Mouse (Mus musculus): ENCODE results near the gene Utrn.

GRCm38 (mm10) chr10:12704290-12704689 lies 164.9 kb downstream of the Utrn start:
- TF ChIP-seq KAT2A (IDR thresholded peaks at IDR 0.05; ENCODE audit: insufficient replicate concordance, low read length) = no peak
- no peak for TF ChIP-seq CTCF (conservative IDR thresholded peaks at IDR 0.05 in 1 of 2, IDR thresholded peaks at IDR 0.05 in 1 of 2; ENCODE audit: low read depth in 2 of 2, low read length in 2 of 2)
- no peak for TF ChIP-seq ZC3H11A (IDR thresholded peaks at IDR 0.05; ENCODE audit: low read depth, low read length)
- no peak for TF ChIP-seq SMC3 (IDR thresholded peaks at IDR 0.05; ENCODE audit: low read depth, low read length)
- no peak for TF ChIP-seq POLR2A (IDR thresholded peaks at IDR 0.05; ENCODE audit: low read depth, low read length)
